Mouse (Mus musculus) C2C12 (cell line): ENCODE data around the gene Olfr646.

Experiments
- CEBPB ChIP-seq: IDR thresholded peaks from one replicate; pipeline ENCODE4 v1.6.1; 2011; ENCODE audit warnings: low read depth, mild to moderate bottlenecking, control low read depth, moderate library complexity
- CTCF ChIP-seq: IDR thresholded peaks from one replicate; pipeline ENCODE4 v1.5.1; 2011; ENCODE audit not compliant: control insufficient read depth, insufficient read depth, insufficient read length
- FOSL1 ChIP-seq: IDR thresholded peaks from one replicate; pipeline ENCODE4 v1.8.0; 2011; ENCODE audit warnings: mild to moderate bottlenecking, low read length; ENCODE audit not compliant: poor library complexity, insufficient read depth, severe bottlenecking
- MAX ChIP-seq: IDR thresholded peaks from one replicate; pipeline ENCODE4 v1.6.1; 2011; ENCODE audit warnings: mild to moderate bottlenecking, control low read depth
- MYOD1 ChIP-seq: IDR thresholded peaks from one replicate; pipeline ENCODE4 v1.6.1; 2011; ENCODE audit warnings: low read depth; ENCODE audit not compliant: control insufficient read depth, insufficient read length
- MYOG ChIP-seq: IDR thresholded peaks from one replicate; pipeline ENCODE4 v1.6.1; 2011; ENCODE audit not compliant: control insufficient read depth, insufficient read length; ENCODE audit errors: extremely low read depth
- USF1 ChIP-seq: IDR thresholded peaks from one replicate; pipeline ENCODE4 v1.6.1; 2011; ENCODE audit warnings: low read depth, mild to moderate bottlenecking, control low read depth, moderate library complexity

DNA sequence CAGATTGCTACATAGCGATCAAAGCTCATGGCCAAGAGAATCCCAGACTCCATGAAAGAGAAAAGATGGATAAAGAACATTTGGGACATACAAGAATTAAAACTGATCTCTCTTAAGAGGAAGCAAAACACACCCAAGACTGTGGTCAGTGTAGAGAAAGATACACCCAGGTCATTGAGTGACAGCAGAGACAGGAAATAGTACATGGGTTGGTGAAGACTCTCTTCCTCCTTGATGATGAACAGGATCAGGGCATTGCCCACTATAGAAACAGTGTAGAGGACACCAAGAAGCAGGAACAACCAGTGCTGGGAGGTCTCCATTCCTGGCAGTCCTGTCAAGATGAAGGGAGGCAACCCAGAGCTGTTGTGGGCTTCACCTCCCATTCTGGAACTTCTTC, 45.5 kb upstream of the Olfr646 start:
- TF ChIP-seq MYOD1 (no peak), MAX (no peak), CEBPB (no peak), USF1 (no peak), CTCF (no peak), MYOG (no peak), FOSL1 (no peak)
